Mouse (Mus musculus): ENCODE measurements at regions not wholly inside any gene's neighbourhood (a gene's known extent, or its start where the extent isn't known, plus 50 kb on each side); places are given as distances from the start of the nearest gene placed in this dataset.

- no peak for TF ChIP-seq POLR2A (IDR thresholded peaks at IDR 0.05; ENCODE audit: borderline replicate concordance, extremely low read depth, low read depth, low read length)
- no peak for TF ChIP-seq CTCF (IDR thresholded peaks at IDR 0.05; ENCODE audit: insufficient read depth, low read length)
These were observed 573.7 kb downstream of the Ccdc171 start for GRCm38 (mm10) chr4:84099071-84099470.
